Mouse (Mus musculus): ENCODE data around the gene Tubb3. TPM values are rescaled to one million over a fixed set of nuclear protein-coding genes. Genes with fewer than 3 reads are reported as not detected.

The Tubb3 gene
- 0.38 TPM for polyA plus RNA-seq (2017; shearing (Covaris generic))

DNA sequence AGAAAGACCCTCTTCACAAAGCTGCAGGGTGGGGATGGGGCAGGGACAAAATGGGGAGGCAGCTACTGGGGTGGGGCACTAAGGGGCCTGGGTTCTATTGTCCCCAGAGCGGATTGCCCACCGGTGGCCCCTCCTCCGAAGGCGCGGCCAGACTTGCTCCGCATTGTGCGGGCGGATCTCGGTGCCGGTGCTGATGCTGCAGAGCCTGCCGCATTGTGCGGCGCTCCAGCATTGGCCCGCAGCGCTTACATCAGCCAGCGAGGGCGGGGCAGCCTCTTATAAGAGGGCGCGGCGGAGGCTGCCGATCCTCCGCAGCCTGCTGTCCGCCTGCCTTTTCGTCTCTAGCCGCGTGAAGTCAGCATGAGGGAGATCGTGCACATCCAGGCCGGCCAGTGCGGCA, at the start of gene Tubb3:
Gene Tubb3 (plus strand): TSS at position 179 of the 400 bp plus-strand sequence.

DNA sequence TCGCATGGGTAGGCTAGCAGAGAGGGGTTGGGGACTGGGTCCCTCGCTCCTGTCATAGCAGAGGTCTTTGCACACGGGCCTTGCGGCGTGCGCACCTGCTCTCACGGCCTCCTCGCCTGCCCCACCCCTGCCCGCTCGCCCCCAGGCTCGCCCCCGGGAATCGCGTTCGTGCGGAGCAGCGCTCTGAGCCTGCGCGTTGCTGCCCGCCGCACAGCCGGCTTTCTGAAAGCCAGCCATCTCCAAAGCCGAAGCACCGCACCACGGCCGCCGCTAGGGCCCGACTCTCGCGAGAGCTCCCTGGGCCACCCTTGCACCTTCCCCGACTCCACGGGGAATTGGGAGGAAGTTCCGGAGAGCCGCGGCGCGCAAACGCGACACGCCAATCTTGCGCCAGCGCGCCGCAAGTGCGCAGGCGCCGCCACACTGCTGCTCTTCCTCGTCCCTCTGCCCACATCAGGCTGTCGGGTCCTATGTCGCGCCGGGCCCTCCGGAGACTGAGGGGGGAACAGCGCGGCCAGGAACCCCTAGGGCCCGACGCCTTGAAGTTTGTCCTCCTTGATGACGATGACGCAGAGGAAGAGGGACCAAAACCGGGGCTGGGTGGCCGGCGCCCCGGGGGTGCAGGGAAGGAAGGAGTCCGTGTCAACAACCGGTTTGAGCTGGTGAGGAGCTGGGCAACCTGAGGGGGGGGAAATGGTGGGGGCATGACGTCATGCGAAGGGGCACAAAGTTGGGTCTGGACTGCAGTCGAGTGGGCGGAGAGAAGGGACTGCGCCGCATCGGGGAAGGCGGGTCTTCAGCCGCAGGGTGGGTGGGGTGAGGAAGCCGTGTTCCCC, 37.6 kb upstream of the Tubb3 start, which contains the start of gene Tcf25:
Gene Tcf25 (plus strand): TSS at position 351 of the 836 bp plus-strand sequence.

DNA sequence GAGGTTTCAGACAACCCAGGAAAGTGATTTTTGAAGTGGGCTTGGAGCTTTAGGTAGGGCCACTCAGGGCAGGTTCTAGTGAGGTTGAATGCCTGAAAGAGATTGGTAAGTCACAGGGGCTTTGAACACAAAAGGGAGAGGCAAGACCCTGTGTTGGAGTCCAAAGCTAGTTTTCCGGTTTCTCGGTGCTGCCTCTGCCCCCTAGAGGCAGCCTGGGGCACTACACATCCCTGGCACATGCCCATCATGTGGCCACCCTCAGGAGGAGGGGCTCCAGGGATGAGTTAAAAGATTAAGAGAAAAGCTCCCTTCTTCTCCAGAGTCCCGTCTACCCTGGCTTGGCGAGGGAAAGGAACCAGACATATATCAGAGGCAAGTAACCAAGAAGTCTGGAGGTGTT, 4.4 kb upstream of the Tubb3 start, which contains the start of gene Mc1r:
Gene Mc1r (plus strand): TSS at position 322 of the 400 bp plus-strand sequence.

DNA sequence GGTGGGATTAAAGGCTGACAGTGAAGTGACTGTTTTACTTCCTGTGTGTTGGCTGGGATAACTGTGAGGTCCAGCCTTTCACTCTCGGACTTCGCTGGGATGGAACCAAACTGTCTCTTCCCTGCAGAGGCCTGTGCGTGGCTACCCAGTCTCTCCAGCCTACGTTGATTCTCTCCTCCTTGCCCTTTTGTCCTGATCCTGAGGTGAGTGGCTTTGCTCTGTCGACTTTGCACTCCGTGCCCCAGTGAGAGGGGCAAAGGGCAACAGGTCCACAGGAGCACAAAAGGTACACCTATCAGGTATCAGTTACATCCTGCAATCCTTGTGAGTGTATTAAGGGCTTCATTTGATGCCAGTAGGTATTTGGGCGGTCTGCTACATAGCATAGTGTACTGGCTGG, 12.2 kb downstream of the Tubb3 start, which contains the start of gene Def8:
Gene Def8 (plus strand): TSS at position 87 of the 400 bp plus-strand sequence.

Other genes starting within 250 kb of the Tubb3 start
- gene Dpep1, start 225.2 kb upstream of the Tubb3 start, polyA plus RNA-seq (2017; shearing (Covaris generic)) = not detected
- gene Chmp1a, start 198.7 kb upstream of the Tubb3 start, polyA plus RNA-seq (2017; shearing (Covaris generic)) = 214 TPM
- gene Spata33, start 198.6 kb upstream of the Tubb3 start, polyA plus RNA-seq (2017; shearing (Covaris generic)) = not detected
- gene Cdk10, start 186.6 kb upstream of the Tubb3 start, polyA plus RNA-seq (2017; shearing (Covaris generic)) = 27.0 TPM
- gene Spata2l, start 175.2 kb upstream of the Tubb3 start, polyA plus RNA-seq (2017; shearing (Covaris generic)) = 15.4 TPM
- gene Zfp276, start 157.2 kb upstream of the Tubb3 start, polyA plus RNA-seq (2017; shearing (Covaris generic)) = 41.1 TPM
- gene Vps9d1, start 157.1 kb upstream of the Tubb3 start, polyA plus RNA-seq (2017; shearing (Covaris generic)) = 31.6 TPM
- gene Fanca, start 92.8 kb upstream of the Tubb3 start, polyA plus RNA-seq (2017; shearing (Covaris generic)) = 8.2 TPM
- gene Spire2, start 78.7 kb upstream of the Tubb3 start, polyA plus RNA-seq (2017; shearing (Covaris generic)) = 0.08 TPM
- 268 TPM for gene Tcf25, start 37.7 kb upstream of the Tubb3 start, polyA plus RNA-seq (2017; shearing (Covaris generic))
- gene Mc1r, start 4.3 kb upstream of the Tubb3 start, polyA plus RNA-seq (2017; shearing (Covaris generic)) = 0.14 TPM
- 15.0 TPM for gene Def8, start 12.1 kb downstream of the Tubb3 start, polyA plus RNA-seq (2017; shearing (Covaris generic))
- gene Afg3l1, start 66.5 kb downstream of the Tubb3 start, polyA plus RNA-seq (2017; shearing (Covaris generic)) = 69.0 TPM
- gene Dbndd1, start 104.0 kb downstream of the Tubb3 start, polyA plus RNA-seq (2017; shearing (Covaris generic)) = 0.29 TPM
- 7.7 TPM for gene Gas8, start 107.4 kb downstream of the Tubb3 start, polyA plus RNA-seq (2017; shearing (Covaris generic))
- 0.05 TPM for gene Rhou, start 242.5 kb downstream of the Tubb3 start, polyA plus RNA-seq (2017; shearing (Covaris generic))

Measured in CD4-positive, CD25-positive, alpha-beta regulatory T cell (primary cell).